Mouse (Mus musculus) G1E (cell line): Measurements from ENCODE around the gene Pom121l2. TPM values are rescaled to one million over a fixed set of nuclear protein-coding genes. Genes with fewer than 3 reads are reported as not detected.

Source experiments
- ATAC-seq: 2 replicates; pipeline ENCODE4 v1.8.0; 2016; ENCODE audit warnings: mild to moderate bottlenecking; ENCODE audit not compliant: insufficient number of reproducible peaks, poor library complexity, low FRiP score, severe bottlenecking; ENCODE audit errors: extremely low read depth
- DNase-seq: peaks from one replicate; pipeline ENCODE4 v3.0.0; 2012; ENCODE audit warnings: low spot score
- H3K27me3 ChIP-seq: 2 replicates; pipeline ENCODE4 v1.6.1; 2012; ENCODE audit warnings: mild to moderate bottlenecking, low read length, inconsistent platforms; ENCODE audit not compliant: insufficient read depth
- H3K36me3 ChIP-seq: replicated peaks from 2 replicates; pipeline ENCODE3; 2012; ENCODE audit warnings: mild to moderate bottlenecking, inconsistent platforms
- H3K4me1 ChIP-seq: 2 replicates; pipeline ENCODE4 v1.6.1; 2012; ENCODE audit warnings: low read depth, low read length, inconsistent platforms, mixed read lengths; ENCODE audit not compliant: insufficient read depth
- H3K4me3 ChIP-seq: 2 replicates; pipeline ENCODE4 v1.5.1; 2012; ENCODE audit warnings: low read depth, mild to moderate bottlenecking, inconsistent platforms, low read length, moderate library complexity, mixed read lengths
- H3K9me3 ChIP-seq: replicated peaks from 2 replicates; pipeline ENCODE4 v1.6.1; 2012; ENCODE audit warnings: inconsistent platforms
- CTCF ChIP-seq: IDR thresholded peaks from 2 replicates; pipeline ENCODE4 v1.5.1; 2012; ENCODE audit warnings: low read depth, low read length, inconsistent platforms, mixed read lengths
- GATA1 ChIP-seq: IDR thresholded peaks from 2 replicates; pipeline ENCODE4 v1.6.1; 2012; ENCODE audit warnings: borderline replicate concordance, low read length, inconsistent platforms, mixed read lengths
- GATA2 ChIP-seq: IDR thresholded peaks from 2 replicates; pipeline ENCODE4 v1.6.1; 2012; ENCODE audit warnings: low read depth, low read length, inconsistent platforms, borderline replicate concordance
- POLR2AphosphoS5 ChIP-seq: IDR thresholded peaks from 2 replicates; pipeline ENCODE4 v1.6.1; 2012; ENCODE audit warnings: low read depth, low read length, inconsistent platforms; ENCODE audit not compliant: insufficient replicate concordance
- TAL1 ChIP-seq: conservative IDR thresholded peaks from 2 replicates; pipeline ENCODE4 v1.6.1; 2012; ENCODE audit warnings: low read depth, low read length, inconsistent platforms, mixed read lengths
- polyA plus RNA-seq: library from polyadenylated mRNA; stranded (reverse); fragments of >175 nt; gene quantifications from 2 replicates; pipeline ENCODE4 v1.2.3, GENCODE M21; 2012
- total RNA-seq, 2 experiments: library from RNA; stranded (forward) in 1 of 2; stranded (reverse) in 1 of 2; fragments of 200-1000 nt in 1 of 2; fragments of >200 nt in 1 of 2; fragmentation: Nextera tagmentation in 1 of 2; gene quantifications; 2 replicates each; pipeline ENCODE4 v1.2.3; 2014 to 2017

The Pom121l2 gene
- total and polyA plus RNA-seq, 3 experiments = not detected

GRCm38 (mm10) chr13:21996840-21997185 lies 15.8 kb downstream of the Pom121l2 start:
- no peak for TF ChIP-seq POLR2AphosphoS5
- no peak for TF ChIP-seq CTCF
- TF ChIP-seq TAL1 = no peak
- TF ChIP-seq GATA2 = no peak
- TF ChIP-seq GATA1 = no peak
- Histone ChIP-seq H3K4me3 (peak overlapping the region; percentile 36; the same call in 1 of the 2 replicates), H3K27me3 (peaks cover 59% of the 10 kb centered on the region), H3K36me3 (no peaks in the 10 kb centered on the region), H3K9me3 (no peaks in the 10 kb centered on the region), H3K4me1 (peaks cover 37% of the 10 kb centered on the region)
- ATAC-seq (no peak), DNase-seq (no peak)

- Histone ChIP-seq H3K27me3 (peaks cover 64% of the 10 kb centered on the region), H3K4me3 (peak overlapping the region; percentile 36; the same call in 1 of the 2 replicates), H3K9me3 (no peaks in the 10 kb centered on the region), H3K4me1 (peaks cover 42% of the 10 kb centered on the region), H3K36me3 (no peaks in the 10 kb centered on the region)
- DNase-seq (no peak), ATAC-seq (no peak)
- TF ChIP-seq CTCF = no peak
- TF ChIP-seq POLR2AphosphoS5 = no peak
- TF ChIP-seq GATA2 = no peak
- no peak for TF ChIP-seq GATA1
- TF ChIP-seq TAL1 = no peak
These were observed 16.3 kb downstream of the Pom121l2 start for GRCm38 (mm10) chr13:21997201-21997820.

GRCm38 (mm10) chr13:21997821-21998220 lies 16.8 kb downstream of the Pom121l2 start:
- DNase-seq (no peak), ATAC-seq (no peak)
- peaks cover 68% of the 10 kb centered on the region for H3K27me3 ChIP-seq
- H3K36me3 ChIP-seq = no peaks in the 10 kb centered on the region
- peaks cover 43% of the 10 kb centered on the region for H3K4me1 ChIP-seq
- H3K4me3 ChIP-seq = no peak overlapping the region
- no peak for TF ChIP-seq GATA2
- TF ChIP-seq CTCF = no peak
- no peak for TF ChIP-seq POLR2AphosphoS5
- no peak for TF ChIP-seq TAL1
- TF ChIP-seq GATA1 = no peak
- H3K9me3 ChIP-seq = no peaks in the 10 kb centered on the region

- H3K4me3 ChIP-seq = no peak overlapping the region
- ATAC-seq = no peak
These were observed 17.4 kb downstream of the Pom121l2 start for GRCm38 (mm10) chr13:21998412-21998811.

GRCm38 (mm10) chr13:21999147-21999546 lies 18.2 kb downstream of the Pom121l2 start:
- TF ChIP-seq GATA1 (no peak), CTCF (no peak), TAL1 (no peak), GATA2 (no peak), POLR2AphosphoS5 (no peak)
- no peak overlapping the region for H3K4me3 ChIP-seq
- peaks cover 36% of the 10 kb centered on the region for H3K4me1 ChIP-seq
- ATAC-seq (no peak), DNase-seq (no peak)
- H3K27me3 ChIP-seq = peaks cover 78% of the 10 kb centered on the region
- no peaks in the 10 kb centered on the region for H3K9me3 ChIP-seq
- H3K36me3 ChIP-seq = no peaks in the 10 kb centered on the region

More at GRCm38 (mm10) chr13:21998412-21998811, 17.4 kb downstream of the Pom121l2 start:
- TF ChIP-seq TAL1 = no peak
- TF ChIP-seq GATA2 = no peak
- no peak for TF ChIP-seq CTCF
- TF ChIP-seq POLR2AphosphoS5 = no peak
- TF ChIP-seq GATA1 = no peak
- no peak for DNase-seq
- Histone ChIP-seq H3K4me1 (peaks cover 40% of the 10 kb centered on the region), H3K36me3 (no peaks in the 10 kb centered on the region), H3K27me3 (peaks cover 71% of the 10 kb centered on the region), H3K9me3 (no peaks in the 10 kb centered on the region)

- peaks cover 88% of the 10 kb centered on the region for H3K27me3 ChIP-seq
- no peak for DNase-seq
- H3K36me3 ChIP-seq = no peaks in the 10 kb centered on the region
- no peak overlapping the region for H3K4me3 ChIP-seq
- TF ChIP-seq GATA1 (no peak), TAL1 (no peak), CTCF (no peak), GATA2 (no peak), POLR2AphosphoS5 (no peak)
- H3K4me1 ChIP-seq = peaks cover 37% of the 10 kb centered on the region
- no peaks in the 10 kb centered on the region for H3K9me3 ChIP-seq
- no peak for ATAC-seq
These were observed 20.4 kb downstream of the Pom121l2 start for GRCm38 (mm10) chr13:22001346-22001745.

GRCm38 (mm10) chr13:22001823-22002222 lies 20.8 kb downstream of the Pom121l2 start:
- no peaks in the 10 kb centered on the region for H3K36me3 ChIP-seq
- no peak for TF ChIP-seq TAL1
- TF ChIP-seq GATA2 = no peak
- TF ChIP-seq CTCF = no peak
- no peak for TF ChIP-seq GATA1
- TF ChIP-seq POLR2AphosphoS5 = no peak
- H3K9me3 ChIP-seq = no peaks in the 10 kb centered on the region
- H3K4me3 ChIP-seq = no peak overlapping the region
- no peak for DNase-seq
- peaks cover 90% of the 10 kb centered on the region for H3K27me3 ChIP-seq
- ATAC-seq = no peak
- H3K4me1 ChIP-seq = peaks cover 40% of the 10 kb centered on the region
